In genomic region chr14:53312490-53312889, GRCm38 (mm10) we compare ENCODE assay signal across 7 mouse cellular contexts.
DNase-seq lines count a peak whose midpoint lies in the region; ATAC-seq and TF ChIP-seq lines count a peak whose summit lies in the region.
"Not testable (repeated sequence)": the region's sequence is repeated elsewhere in the genome, so short reads cannot be mapped to it uniquely, and the experiment has no call there.

No protein-coding gene starts in this region.

- ATAC-seq in frontal cortex, adult (ENCODE audit: low TSS enrichment) = peak; percentile 73
- ATAC-seq in hindbrain, embryonic 14.5 days (ENCODE audit: low FRiP score) = peak; percentile 65; the same call in 1 of the 2 replicates
- peak; percentile 27; the same call in 1 of the 2 replicates for ATAC-seq in midbrain, embryonic 14.5 days (ENCODE audit: low FRiP score, low TSS enrichment)

- H3K4me3 ChIP-seq in hindbrain, embryonic 14.5 days (replicated peaks; ENCODE audit: low read length); layer of hippocampus, adult 2 months; midbrain, embryonic 14.5 days (replicated peaks; ENCODE audit: low read depth, low read length): not testable (repeated sequence)

- not testable (repeated sequence) for H3K4me2 ChIP-seq in hindbrain, embryonic 14.5 days (replicated peaks); midbrain, embryonic 14.5 days (ENCODE audit: low read length)

- 0 out of 2 replicates have a peak, but pooled peaks have one; percentile 14 for TF ChIP-seq CTCF in layer of hippocampus, adult 2 months (conservative IDR thresholded peaks at IDR 0.05)

- not testable (repeated sequence) for H3K27ac ChIP-seq in hindbrain, embryonic 14.5 days; layer of hippocampus, adult 2 months; midbrain, embryonic 14.5 days (replicated peaks; ENCODE audit: low read depth, low read length)

- DNase-seq in adrenal gland, postnatal 10 days = peak; percentile 0
- not testable (repeated sequence) for DNase-seq in hindbrain, embryonic 14.5 days (ENCODE audit: low spot score); midbrain, embryonic 14.5 days
- DNase-seq in layer of hippocampus, adult 2 months (ENCODE audit: low spot score in 2 of 2) = peak in 1 of 2 experiments; percentile 5
- DNase-seq in right cerebral cortex, postnatal 4 days = peak; percentile 0
- DNase-seq in thymus, postnatal 14 days = peak; percentile 29

- not testable (repeated sequence) for H3K36me3 ChIP-seq in hindbrain, embryonic 14.5 days (replicated peaks; ENCODE audit: control insufficient read depth, insufficient read depth); midbrain, embryonic 14.5 days (ENCODE audit: control insufficient read depth, insufficient read depth, low read length)

- WGBS in hindbrain, embryonic 14.5 days = 21% methylated on average over 1 of the region's 1 CpGs
- WGBS in midbrain, embryonic 14.5 days = 31% methylated on average over 1 of the region's 1 CpGs

- H3K9ac ChIP-seq in hindbrain, embryonic 14.5 days; midbrain, embryonic 14.5 days (replicated peaks; ENCODE audit: low read length): not testable (repeated sequence)

- not testable (repeated sequence) for H3K4me1 ChIP-seq in hindbrain, embryonic 14.5 days (replicated peaks; ENCODE audit: control insufficient read depth, insufficient read depth, low read length); midbrain, embryonic 14.5 days (ENCODE audit: control insufficient read depth, insufficient read depth, low read length)

- H3K9me3 ChIP-seq in hindbrain, embryonic 14.5 days (ENCODE audit: control insufficient read depth, low read length); midbrain, embryonic 14.5 days (ENCODE audit: control insufficient read depth, low read length): not testable (repeated sequence)

- H3K27me3 ChIP-seq in hindbrain, embryonic 14.5 days (ENCODE audit: control insufficient read depth, insufficient read depth, low read length); midbrain, embryonic 14.5 days (ENCODE audit: control insufficient read depth, insufficient read depth, low read length): not testable (repeated sequence)
